Mouse (Mus musculus) limb, embryonic 12.5 days (tissue): ENCODE results near the gene Clns1a. TPM values are rescaled to one million over a fixed set of nuclear protein-coding genes. Genes with fewer than 3 reads are reported as not detected.

Experiments used
- ATAC-seq: fragments of 200-750 bp; cut with Nextera tagmentation; 2 replicates; pipeline ENCODE4 v1.8.0; 2017; ENCODE audit warnings: low read depth, moderate TSS enrichment; ENCODE audit not compliant: insufficient number of reproducible peaks, insufficient read depth, low FRiP score, low TSS enrichment
- H3K27ac ChIP-seq: fragments of 300-500 bp; sonication (generic); 2 replicates; pipeline ENCODE4 v1.5.1; 2016; ENCODE audit warnings: mild to moderate bottlenecking, moderate library complexity
- H3K27me3 ChIP-seq: fragments of 300-500 bp; sonication (generic); 2 replicates; pipeline ENCODE4 v1.6.1; 2016; ENCODE audit warnings: mild to moderate bottlenecking, moderate library complexity
- H3K36me3 ChIP-seq: fragments of 300-500 bp; sonication (generic); 2 replicates; pipeline ENCODE4 v1.6.1; 2016; ENCODE audit warnings: mild to moderate bottlenecking, moderate library complexity
- H3K4me1 ChIP-seq: fragments of 300-500 bp; sonication (generic); replicated peaks from 2 replicates; pipeline ENCODE4 v1.6.1; 2016
- H3K4me2 ChIP-seq: fragments of 300-500 bp; sonication (generic); 2 replicates; pipeline ENCODE4 v1.6.1; 2016; ENCODE audit warnings: mild to moderate bottlenecking, moderate library complexity
- H3K4me3 ChIP-seq: fragments of 300-500 bp; sonication (generic); replicated peaks from 2 replicates; pipeline ENCODE4 v1.5.1; 2016; ENCODE audit warnings: mild to moderate bottlenecking
- H3K9ac ChIP-seq: fragments of 300-500 bp; sonication (generic); replicated peaks from 2 replicates; pipeline ENCODE4 v1.6.1; 2016; ENCODE audit warnings: mild to moderate bottlenecking, moderate library complexity
- H3K9me3 ChIP-seq: fragments of 300-500 bp; sonication (generic); 2 replicates; pipeline ENCODE4 v1.6.1; 2016; ENCODE audit warnings: mild to moderate bottlenecking, moderate library complexity
- WGBS: fragments of 180-500 bp; shearing (Covaris S2); methylation state at CpG from one replicate; pipeline ENCODE4 v1.1.7; 2016; 5-methylcytosine and 5-hydroxymethylcytosine counted together
- polyA plus RNA-seq: library from polyadenylated mRNA; unstranded; fragments of >200 nt; fragmentation: Nextera tagmentation; extraction: Ambion mirVana; gene quantifications from 2 replicates; pipeline ENCODE4 v1.2.1, GENCODE M21; 2016

The Clns1a gene
- polyA plus RNA-seq, 1 experiment from 2014 or later, result 240 TPM

DNA sequence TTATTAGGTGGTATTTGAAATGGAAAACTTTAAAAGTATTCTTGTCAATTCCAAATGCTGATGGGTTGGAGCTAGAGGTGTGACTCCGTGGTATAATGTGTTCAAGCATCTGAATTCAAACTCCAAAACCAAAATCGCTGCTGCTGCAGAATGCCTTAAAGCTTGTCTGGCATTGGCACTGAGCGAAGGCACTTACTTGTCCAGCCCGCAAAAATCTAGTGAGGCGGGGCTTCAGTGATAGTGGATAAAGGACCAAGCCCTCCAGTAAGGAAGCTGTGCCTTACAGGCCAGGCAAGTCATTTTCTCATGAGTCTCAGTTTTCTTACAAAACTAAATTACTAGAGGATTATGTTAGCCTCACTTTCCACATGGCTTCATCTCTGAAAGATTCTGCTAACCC lies 11.4 kb downstream of the Clns1a start:
- ATAC-seq, result no peak

DNA sequence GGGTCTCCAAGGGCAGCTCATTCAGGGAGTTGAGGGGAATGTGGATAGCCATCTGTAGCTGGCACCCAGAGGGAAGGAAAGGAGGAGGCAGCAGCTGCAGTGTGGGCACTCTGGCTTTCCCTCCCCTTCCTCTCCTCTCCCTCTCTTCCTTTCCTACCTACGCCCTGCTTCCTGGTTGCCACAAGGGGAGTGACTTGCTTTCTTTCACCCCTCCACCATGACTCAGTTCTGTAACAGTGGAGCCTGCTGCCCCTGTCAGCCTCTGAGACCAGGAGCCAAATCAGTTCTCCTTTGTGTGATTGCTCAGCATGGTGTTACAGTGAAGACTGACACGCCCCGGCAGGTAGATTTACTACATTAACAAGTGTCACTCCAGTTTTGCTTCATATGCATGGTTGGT lies 12.8 kb downstream of the Clns1a start:
- H3K4me2 ChIP-seq, result no peak overlapping the region

More for the DNA sequence above, 11.4 kb downstream of the Clns1a start:
- WGBS, result 91% methylated on average over 5 of the region's 5 CpGs
- H3K27ac ChIP-seq, result no peak overlapping the region
- H3K36me3 ChIP-seq, result peaks cover 34% of the 10 kb centered on the region
- H3K4me3 ChIP-seq, result no peak overlapping the region
- no peak overlapping the region for H3K9ac ChIP-seq
- H3K4me2 ChIP-seq, result no peak overlapping the region
- no peaks in the 10 kb centered on the region for H3K27me3 ChIP-seq
- no peaks in the 10 kb centered on the region for H3K4me1 ChIP-seq
- H3K9me3 ChIP-seq, result no peaks in the 10 kb centered on the region

DNA sequence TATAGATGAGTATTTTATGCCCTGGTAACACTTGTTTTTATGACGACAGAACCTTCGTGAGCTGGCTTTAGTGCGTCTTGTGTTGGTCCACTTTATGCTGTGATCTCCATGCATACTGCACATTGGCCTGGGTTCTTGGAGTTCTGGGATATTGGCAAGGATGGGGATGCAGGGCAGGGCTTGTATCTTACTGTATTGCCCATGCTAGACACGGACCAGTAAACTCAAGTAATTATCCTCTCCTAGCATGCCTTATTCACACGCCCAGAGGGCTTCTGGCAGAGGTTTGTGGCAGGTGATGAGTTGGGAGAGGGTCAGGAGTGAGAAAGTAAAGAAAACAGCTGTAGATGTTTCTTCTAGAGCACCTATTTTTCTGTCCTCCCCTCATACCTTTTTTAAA lies 18.2 kb downstream of the Clns1a start:
- no peak overlapping the region for H3K4me2 ChIP-seq
- no peak overlapping the region for H3K9ac ChIP-seq
- no peaks in the 10 kb centered on the region for H3K4me1 ChIP-seq
- no peak for ATAC-seq
- no peak overlapping the region for H3K27ac ChIP-seq
- peaks cover 79% of the 10 kb centered on the region for H3K36me3 ChIP-seq
- no peaks in the 10 kb centered on the region for H3K9me3 ChIP-seq
- H3K27me3 ChIP-seq, result no peaks in the 10 kb centered on the region
- WGBS, result 95% methylated on average over 5 of the region's 5 CpGs
- H3K4me3 ChIP-seq, result no peak overlapping the region

More for the DNA sequence above, 12.8 kb downstream of the Clns1a start:
- Histone ChIP-seq H3K36me3 (peaks cover 45% of the 10 kb centered on the region), H3K4me1 (no peaks in the 10 kb centered on the region), H3K9ac (no peak overlapping the region), H3K4me3 (no peak overlapping the region), H3K27ac (no peak overlapping the region), H3K27me3 (no peaks in the 10 kb centered on the region), H3K9me3 (no peaks in the 10 kb centered on the region)
- 81% methylated on average over 3 of the region's 3 CpGs for WGBS
- ATAC-seq, result no peak

DNA sequence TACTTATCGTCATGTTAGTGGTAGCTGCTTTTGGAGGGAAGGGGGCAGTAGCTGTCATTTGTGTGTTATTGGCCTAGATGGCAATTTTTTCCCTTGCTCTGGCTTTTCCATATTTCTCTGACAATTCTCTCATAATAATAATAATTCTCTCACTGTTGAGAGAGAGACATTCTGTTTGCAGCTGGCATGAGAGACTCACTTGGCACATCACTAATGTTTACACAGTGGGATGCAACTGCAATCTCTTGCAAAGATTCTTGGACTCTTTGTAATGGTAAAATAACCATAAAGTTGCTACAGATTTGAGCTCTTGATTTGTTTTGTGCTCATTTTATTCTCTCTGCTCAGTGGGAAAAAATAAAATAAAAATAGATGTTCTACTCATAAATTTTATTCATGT lies 20.9 kb downstream of the Clns1a start:
- no peak for ATAC-seq
- WGBS, result 90% methylated on average over 1 of the region's 1 CpGs

DNA sequence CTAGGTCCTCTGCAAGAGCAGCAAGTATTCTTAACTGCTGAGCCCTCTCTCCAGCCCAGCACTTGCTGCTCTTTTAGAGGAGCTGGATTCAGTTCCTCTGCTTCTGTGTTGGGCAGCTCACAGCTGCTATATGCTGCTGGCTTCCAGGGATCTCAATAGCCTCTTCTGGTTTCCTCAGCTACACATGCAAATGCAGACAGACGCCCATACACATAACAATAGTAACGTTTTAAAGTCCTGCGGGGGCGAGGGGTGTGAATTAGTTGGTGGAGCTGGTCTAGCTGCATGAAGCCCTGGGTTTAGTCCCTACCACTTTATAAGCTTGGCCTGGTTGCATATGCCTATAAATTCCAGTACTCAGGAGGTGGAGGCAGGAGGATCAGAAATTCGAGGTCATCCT lies 22.6 kb downstream of the Clns1a start:
- Histone ChIP-seq H3K36me3 (peaks cover 78% of the 10 kb centered on the region), H3K9me3 (no peaks in the 10 kb centered on the region), H3K4me2 (no peak overlapping the region), H3K9ac (no peak overlapping the region), H3K4me1 (no peaks in the 10 kb centered on the region), H3K27ac (no peak overlapping the region), H3K27me3 (no peaks in the 10 kb centered on the region), H3K4me3 (no peak overlapping the region)
- ATAC-seq, result no peak
- WGBS, result 86% methylated on average over 5 of the region's 5 CpGs

More for the DNA sequence above, 20.9 kb downstream of the Clns1a start:
- H3K27ac ChIP-seq, result no peak overlapping the region
- no peak overlapping the region for H3K4me3 ChIP-seq
- H3K27me3 ChIP-seq, result no peaks in the 10 kb centered on the region
- H3K36me3 ChIP-seq, result peaks cover 83% of the 10 kb centered on the region
- H3K4me1 ChIP-seq, result no peaks in the 10 kb centered on the region
- no peak overlapping the region for H3K9ac ChIP-seq
- H3K4me2 ChIP-seq, result no peak overlapping the region
- no peaks in the 10 kb centered on the region for H3K9me3 ChIP-seq

DNA sequence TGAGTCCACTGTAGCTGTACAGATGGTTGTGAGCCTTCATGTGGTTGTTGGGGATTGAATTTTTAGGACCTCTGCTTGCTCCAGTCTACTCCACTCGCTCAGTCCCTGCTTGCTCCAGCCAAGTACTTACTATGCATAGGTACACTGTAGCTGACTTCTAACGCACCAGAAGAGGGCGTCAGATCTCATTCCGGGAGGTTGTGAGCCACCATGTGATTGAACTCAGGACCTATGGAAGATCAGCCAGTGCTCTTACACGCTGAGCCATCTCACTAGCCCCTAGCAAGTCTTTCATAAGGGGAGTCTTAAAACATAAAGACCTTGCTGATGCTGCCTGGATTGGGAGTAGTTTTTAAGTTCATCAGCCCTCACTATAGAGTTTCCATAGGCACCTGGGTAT lies 23.7 kb downstream of the Clns1a start:
- Histone ChIP-seq H3K4me1 (no peaks in the 10 kb centered on the region), H3K9me3 (no peaks in the 10 kb centered on the region), H3K9ac (no peak overlapping the region), H3K36me3 (peaks cover 70% of the 10 kb centered on the region), H3K27me3 (no peaks in the 10 kb centered on the region), H3K27ac (no peak overlapping the region), H3K4me2 (no peak overlapping the region), H3K4me3 (no peak overlapping the region)
- ATAC-seq, result no peak
- 83% methylated on average over 5 of the region's 5 CpGs for WGBS

DNA sequence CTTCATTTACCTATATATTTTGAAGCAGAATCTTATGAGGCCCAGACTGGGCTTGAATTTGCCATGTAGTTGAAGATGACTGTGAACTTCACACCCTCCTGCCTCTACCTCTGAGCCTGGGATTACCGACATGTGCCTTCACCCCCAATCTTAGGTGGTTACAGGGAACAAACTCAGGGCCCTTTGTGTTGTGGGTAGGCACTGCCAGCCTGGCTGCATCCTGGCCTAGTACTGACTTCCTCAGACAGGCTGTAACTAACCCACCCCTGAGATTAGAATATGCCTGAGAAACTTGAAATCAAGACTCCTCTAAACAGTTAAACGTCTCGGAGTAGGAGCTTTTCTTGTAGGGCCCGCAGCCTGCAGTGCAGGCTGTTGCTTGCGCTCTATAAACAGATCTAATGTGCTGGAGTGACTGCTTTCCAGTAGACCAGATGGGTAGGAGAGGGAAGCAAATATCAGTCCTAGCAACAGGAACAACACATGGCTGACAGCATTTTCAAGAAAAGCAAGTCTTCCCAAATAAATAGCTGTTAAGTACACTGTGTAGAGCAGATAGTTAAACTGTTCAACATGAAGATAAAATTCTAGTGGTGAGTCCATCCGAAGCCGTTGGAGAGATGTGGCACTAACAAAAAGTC lies 26.0 kb downstream of the Clns1a start:
- H3K4me2 ChIP-seq, result no peak overlapping the region
- ATAC-seq, result no peak
- no peaks in the 10 kb centered on the region for H3K9me3 ChIP-seq
- no peaks in the 10 kb centered on the region for H3K4me1 ChIP-seq
- H3K4me3 ChIP-seq, result no peak overlapping the region
- H3K36me3 ChIP-seq, result peaks cover 65% of the 10 kb centered on the region
- WGBS, result 95% methylated on average over 7 of the region's 7 CpGs
- H3K9ac ChIP-seq, result no peak overlapping the region
- H3K27me3 ChIP-seq, result no peaks in the 10 kb centered on the region
- no peak overlapping the region for H3K27ac ChIP-seq

DNA sequence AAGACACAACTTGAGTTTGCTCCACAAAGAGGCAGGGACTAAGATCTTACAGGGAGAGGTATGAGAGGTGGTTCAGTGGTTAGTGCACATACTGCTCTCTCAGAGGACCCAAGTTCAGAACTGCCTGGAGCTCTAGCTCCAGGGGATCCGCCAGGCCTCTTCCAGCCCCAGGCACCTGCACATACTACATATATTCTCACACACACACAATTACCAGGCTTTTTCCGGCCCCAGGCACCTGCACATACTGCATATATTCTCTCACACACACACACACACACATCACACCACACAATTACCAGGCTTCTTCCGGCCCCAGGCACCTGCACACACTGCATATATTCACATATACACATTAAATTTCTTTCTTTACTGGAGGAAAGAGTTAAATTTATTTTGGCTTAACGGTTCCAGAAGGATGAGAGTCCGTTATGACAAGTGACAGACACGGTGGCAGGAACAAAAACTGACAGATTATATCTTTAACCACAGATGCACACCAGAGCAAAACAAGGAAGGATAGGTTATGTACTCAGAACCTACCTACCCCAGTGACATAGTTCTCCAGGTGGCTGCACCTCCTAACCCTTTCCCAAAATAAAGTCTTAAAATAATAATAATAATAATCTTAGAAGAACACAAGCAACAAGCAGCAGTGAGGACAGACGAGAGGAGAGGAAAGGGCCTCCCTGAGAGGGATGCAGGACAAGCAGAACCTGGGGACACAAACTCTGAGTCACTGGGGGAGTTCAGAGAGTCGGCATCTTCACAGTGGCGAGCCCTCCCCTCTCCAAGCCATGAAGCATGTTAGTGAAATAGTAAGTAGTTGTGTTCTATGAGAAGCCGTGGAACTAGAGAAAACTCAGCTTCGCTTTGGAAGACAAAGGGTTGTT lies 27.5 kb downstream of the Clns1a start:
- H3K27me3 ChIP-seq, result no peaks in the 10 kb centered on the region
- H3K4me1 ChIP-seq, result no peaks in the 10 kb centered on the region
- no peaks in the 10 kb centered on the region for H3K9me3 ChIP-seq
- no peak overlapping the region for H3K27ac ChIP-seq
- H3K4me3 ChIP-seq, result no peak overlapping the region
- no peak overlapping the region for H3K9ac ChIP-seq
- no peak overlapping the region for H3K4me2 ChIP-seq
- WGBS, result 87% methylated on average over 11 of the region's 11 CpGs
- H3K36me3 ChIP-seq, result peaks cover 54% of the 10 kb centered on the region
- no peak for ATAC-seq

DNA sequence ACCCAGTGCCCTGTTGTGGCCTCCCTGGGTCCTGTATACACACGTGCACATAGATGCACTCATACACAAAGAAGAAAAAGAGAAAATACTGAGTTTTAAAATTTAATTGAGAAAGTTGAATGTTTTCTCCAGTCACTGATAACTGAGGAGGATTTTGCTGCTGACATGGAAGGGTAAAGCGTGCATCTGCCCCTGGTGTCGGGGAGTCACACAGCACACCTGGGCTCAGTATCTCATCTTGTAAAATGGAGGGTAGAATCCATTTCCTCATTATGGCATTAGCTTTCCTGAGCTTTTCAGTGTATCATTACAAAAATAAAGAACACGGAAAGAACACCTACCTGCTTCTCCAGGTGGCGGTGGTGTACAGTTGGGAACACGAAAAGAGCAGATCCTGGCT lies 29.0 kb downstream of the Clns1a start:
- no peak for ATAC-seq
- peaks cover 39% of the 10 kb centered on the region for H3K36me3 ChIP-seq
- no peak overlapping the region for H3K4me2 ChIP-seq
- H3K4me3 ChIP-seq, result no peak overlapping the region
- H3K27me3 ChIP-seq, result no peaks in the 10 kb centered on the region
- no peaks in the 10 kb centered on the region for H3K9me3 ChIP-seq
- H3K9ac ChIP-seq, result no peak overlapping the region
- no peaks in the 10 kb centered on the region for H3K4me1 ChIP-seq
- no peak overlapping the region for H3K27ac ChIP-seq
- WGBS, result 94% methylated on average over 6 of the region's 6 CpGs

DNA sequence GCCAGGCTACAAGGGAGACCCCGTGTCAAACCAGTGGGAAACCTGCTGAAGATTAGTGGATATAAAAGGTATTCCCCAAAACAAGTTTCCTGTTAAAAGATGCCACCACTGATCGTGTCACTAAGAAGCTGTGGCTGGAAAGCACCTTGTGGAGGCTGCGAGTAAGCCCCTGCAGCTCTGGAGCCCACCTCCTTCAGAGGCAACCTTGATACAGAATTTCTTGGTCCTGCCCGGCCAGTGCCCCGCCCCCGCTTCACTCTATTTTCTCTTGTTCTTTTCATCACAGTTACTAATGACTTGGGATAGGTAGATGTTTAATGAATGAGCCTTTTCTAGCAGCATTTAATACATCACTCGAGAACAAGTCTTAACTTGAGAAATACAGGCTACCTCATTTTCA lies 29.6 kb downstream of the Clns1a start:
- 87% methylated on average over 7 of the region's 7 CpGs for WGBS
- no peak overlapping the region for H3K9ac ChIP-seq
- no peak for ATAC-seq
- no peaks in the 10 kb centered on the region for H3K27me3 ChIP-seq
- H3K36me3 ChIP-seq, result peaks cover 32% of the 10 kb centered on the region
- no peaks in the 10 kb centered on the region for H3K9me3 ChIP-seq
- H3K27ac ChIP-seq, result no peak overlapping the region
- H3K4me2 ChIP-seq, result no peak overlapping the region
- no peak overlapping the region for H3K4me3 ChIP-seq
- H3K4me1 ChIP-seq, result no peaks in the 10 kb centered on the region

DNA sequence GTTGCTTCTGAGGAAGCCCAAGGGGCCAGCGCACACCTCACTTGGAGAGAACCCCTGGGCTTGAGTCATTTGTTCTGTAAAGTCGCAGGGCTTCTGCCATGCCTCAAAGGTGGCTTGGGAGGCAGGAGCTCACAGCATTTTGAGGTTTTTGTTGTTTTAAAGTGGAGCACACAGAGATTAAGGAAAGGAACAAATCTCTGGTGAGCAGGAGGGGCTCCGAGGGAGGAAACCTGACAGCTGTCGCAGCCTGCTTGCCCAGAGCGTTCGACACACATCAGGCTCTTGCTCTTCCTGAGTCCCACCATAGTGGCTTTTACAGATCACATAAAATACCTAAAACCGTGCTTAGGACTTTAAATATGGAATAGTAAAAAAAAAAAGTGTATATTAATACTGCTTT lies 30.3 kb downstream of the Clns1a start:
- H3K4me1 ChIP-seq, result no peaks in the 10 kb centered on the region
- no peaks in the 10 kb centered on the region for H3K9me3 ChIP-seq
- no peak overlapping the region for H3K4me2 ChIP-seq
- 81% methylated on average over 7 of the region's 7 CpGs for WGBS
- no peak overlapping the region for H3K9ac ChIP-seq
- H3K27me3 ChIP-seq, result no peaks in the 10 kb centered on the region
- ATAC-seq, result no peak
- H3K36me3 ChIP-seq, result peaks cover 30% of the 10 kb centered on the region
- H3K27ac ChIP-seq, result no peak overlapping the region
- H3K4me3 ChIP-seq, result no peak overlapping the region
